Mouse (Mus musculus) liver, adult 2 months (tissue): ENCODE data around the gene Uqcrc2. TPM values are rescaled to one million over a fixed set of nuclear protein-coding genes. Genes with fewer than 3 reads are reported as not detected.

Experiments used
- DNase-seq: peaks from one replicate; pipeline ENCODE4 v3.0.0-alpha.2; 2011; ENCODE audit warnings: low read depth, low spot score; ENCODE audit errors: extremely low read depth
- H3K27ac ChIP-seq: fragments of 200-500 bp; replicated peaks from 2 replicates; pipeline ENCODE4 v1.5.1; 2012; ENCODE audit warnings: low read depth, mild to moderate bottlenecking, control low read depth, inconsistent platforms, low read length; ENCODE audit not compliant: insufficient read depth
- H3K27me3 ChIP-seq: fragments of 200-500 bp; 2 replicates; pipeline ENCODE4 v1.6.1; 2012; ENCODE audit warnings: mild to moderate bottlenecking, moderate library complexity, low read length, inconsistent platforms; ENCODE audit not compliant: control insufficient read depth, insufficient read depth
- H3K36me3 ChIP-seq: fragments of 200-500 bp; 2 replicates; pipeline ENCODE4 v1.6.1; 2012; ENCODE audit warnings: low read length, inconsistent platforms; ENCODE audit not compliant: control insufficient read depth, insufficient read depth
- H3K4me1 ChIP-seq: fragments of 200-500 bp; 2 replicates; pipeline ENCODE4 v1.6.1; 2011; ENCODE audit warnings: low read length; ENCODE audit not compliant: control insufficient read depth, insufficient read depth
- H3K4me3 ChIP-seq: fragments of 200-500 bp; 2 replicates; pipeline ENCODE4 v1.5.1; 2011; ENCODE audit warnings: low read depth, mild to moderate bottlenecking, control low read depth, low read length, moderate library complexity; ENCODE audit not compliant: insufficient read depth
- H3K79me2 ChIP-seq: fragments of 200-500 bp; 2 replicates; pipeline ENCODE4 v1.6.1; 2012; ENCODE audit warnings: inconsistent platforms, mild to moderate bottlenecking, low read length, moderate library complexity; ENCODE audit not compliant: control insufficient read depth, insufficient read depth
- H3K9ac ChIP-seq: fragments of 200-500 bp; 2 replicates; pipeline ENCODE4 v1.6.1; 2012; ENCODE audit warnings: low read depth, mild to moderate bottlenecking, control low read depth, inconsistent platforms, low read length
- CTCF ChIP-seq: fragments of 200-500 bp; IDR thresholded peaks from 2 replicates; pipeline ENCODE4 v1.5.1; 2011; ENCODE audit warnings: low read depth, low read length, control low read depth
- POLR2A ChIP-seq: fragments of 200-500 bp; IDR thresholded peaks from 2 replicates; pipeline ENCODE4 v1.6.1; 2011; ENCODE audit warnings: low read length, control low read depth; ENCODE audit not compliant: insufficient read depth; ENCODE audit errors: extremely low read depth
- WGBS: fragments of 180-500 bp; shearing (Covaris S2); methylation state at CpG from one replicate; pipeline ENCODE4 v1.1.7; 2018; 5-methylcytosine and 5-hydroxymethylcytosine counted together
- polyA plus RNA-seq: library from polyadenylated mRNA; depleted of rRNA; stranded (reverse); fragments of >200 nt; gene quantifications from 2 replicates; pipeline ENCODE4 v1.2.3, GENCODE M21; 2012
- total RNA-seq: library from RNA; depleted of rRNA; stranded (reverse); fragments of >200 nt; gene quantifications from 2 replicates; pipeline ENCODE4 v1.2.3, GENCODE M21; 2014

Uqcrc2 gene
- total and polyA plus RNA-seq, 2 experiments, result 90.8 to 293 TPM

DNA sequence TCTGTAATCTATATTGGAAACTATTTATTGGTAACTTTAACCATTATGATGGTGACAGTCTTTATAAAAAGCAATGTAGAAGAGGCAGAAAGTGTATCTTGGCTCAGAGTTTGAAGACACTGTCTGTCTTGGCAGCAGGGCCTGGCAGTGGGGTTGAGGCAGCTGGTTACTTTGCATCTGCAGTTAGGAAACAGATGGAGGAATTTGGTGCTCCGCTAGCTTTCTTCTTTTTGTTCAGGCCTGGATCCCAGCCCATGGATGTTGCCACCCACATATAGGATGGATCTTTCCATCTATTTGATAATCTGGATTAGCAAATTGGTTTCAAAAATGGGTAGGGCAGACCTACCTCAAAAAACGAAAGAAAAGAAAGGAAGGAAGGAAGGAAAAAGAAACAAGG, 12.9 kb downstream of the Uqcrc2 start:
- TF ChIP-seq CTCF (no peak), POLR2A (no peak)
- Histone ChIP-seq H3K79me2 (no peaks in the 10 kb centered on the region), H3K4me1 (no peaks in the 10 kb centered on the region; the same call in 1 of the 2 replicates), H3K36me3 (peaks cover 76% of the 10 kb centered on the region), H3K27me3 (no peaks in the 10 kb centered on the region), H3K4me3 (no peak overlapping the region), H3K9ac (no peak overlapping the region), H3K27ac (no peak overlapping the region)
- DNase-seq, result no peak
- WGBS, result 81% methylated on average over 2 of the region's 2 CpGs

DNA sequence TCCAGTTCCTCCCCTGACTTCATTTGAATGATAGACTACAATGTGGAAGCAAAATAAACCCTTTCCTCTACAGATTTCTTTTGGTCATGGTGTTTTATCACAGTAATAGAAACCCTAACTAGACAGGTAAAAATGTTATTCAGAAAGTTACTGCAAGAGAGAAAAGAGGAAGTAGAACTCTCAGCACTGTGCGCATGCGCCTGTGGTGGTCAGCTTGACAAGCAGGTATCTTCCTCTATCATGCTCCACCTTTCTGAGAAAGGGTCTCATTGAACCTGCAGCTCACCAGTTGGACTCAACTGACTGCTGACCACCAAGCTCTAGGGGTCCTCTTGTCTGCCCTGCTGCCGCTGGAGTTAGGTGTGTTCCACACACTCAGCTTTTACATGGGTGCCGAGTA, 27.1 kb downstream of the Uqcrc2 start:
- Histone ChIP-seq H3K36me3 (peaks cover 25% of the 10 kb centered on the region), H3K4me1 (no peaks in the 10 kb centered on the region), H3K4me3 (no peak overlapping the region), H3K9ac (no peak overlapping the region), H3K27me3 (no peaks in the 10 kb centered on the region), H3K27ac (no peak overlapping the region), H3K79me2 (no peaks in the 10 kb centered on the region)
- 92% methylated on average over 4 of the region's 4 CpGs for WGBS
- TF ChIP-seq CTCF, result no peak
- TF ChIP-seq POLR2A, result no peak
- DNase-seq, result no peak

DNA sequence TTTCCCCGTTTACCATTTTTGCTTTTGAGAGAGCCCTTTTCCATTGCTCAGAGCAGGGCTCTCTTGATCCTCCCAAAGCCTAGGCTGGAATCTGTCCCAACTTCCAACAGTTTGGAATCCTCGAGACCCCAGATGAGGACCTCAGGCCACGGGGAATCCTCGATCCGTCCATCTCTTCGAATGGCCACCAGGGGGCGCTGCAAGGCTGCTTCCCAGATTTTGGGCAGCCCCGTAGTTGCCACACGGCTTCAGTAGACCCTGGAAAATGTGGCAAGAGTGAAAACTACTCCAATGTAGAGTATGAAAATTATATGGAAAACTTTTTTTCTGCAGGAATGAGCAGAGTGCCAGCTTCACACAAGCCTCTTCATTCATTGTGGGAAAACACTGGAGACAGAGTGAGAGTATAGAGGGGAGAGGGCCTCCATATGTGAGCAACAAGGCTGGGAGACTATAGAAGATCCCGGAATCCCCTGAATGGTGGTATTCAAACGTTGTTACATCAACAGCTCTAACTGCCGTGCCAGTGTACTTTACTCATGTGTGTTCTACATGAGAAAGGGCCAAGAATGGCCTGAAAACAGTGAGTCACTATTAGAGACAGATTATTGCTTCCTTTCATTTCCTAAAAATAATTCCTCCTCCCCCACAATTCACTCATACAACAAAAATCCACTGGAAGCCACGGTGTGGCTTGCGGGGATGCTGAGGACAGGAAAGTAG, 35.3 kb downstream of the Uqcrc2 start, which contains the start of gene Pdzd9:
Pdzd9 (minus strand) TSS at position 191 of the 723 bp plus-strand sequence.
- 20% methylated on average over 14 of the region's 14 CpGs for WGBS
- TF ChIP-seq CTCF (peak; percentile 90), POLR2A (no peak)
- H3K4me3 ChIP-seq, result no peak within 1 kb of the TSS
- H3K27ac ChIP-seq, result no peak within 1 kb of the TSS
- DNase-seq, result no peak
- no peaks in the 10 kb centered on the region for H3K27me3 ChIP-seq
- no peaks in the 10 kb centered on the region for H3K79me2 ChIP-seq
- no peak within 1 kb of the TSS for H3K9ac ChIP-seq
- no peaks in the 10 kb centered on the region; the same call in 1 of the 2 replicates for H3K4me1 ChIP-seq
- H3K36me3 ChIP-seq, result no peaks in the 10 kb centered on the region

GRCm38 (mm10) chr7:120671271-120671670, 36.3 kb downstream of the Uqcrc2 start:
- no peaks in the 10 kb centered on the region for H3K36me3 ChIP-seq
- no peaks in the 10 kb centered on the region for H3K27me3 ChIP-seq
- H3K79me2 ChIP-seq, result no peaks in the 10 kb centered on the region
- no peak for DNase-seq
- no peak overlapping the region for H3K9ac ChIP-seq
- TF ChIP-seq POLR2A (no peak), CTCF (no peak)
- H3K4me1 ChIP-seq, result no peaks in the 10 kb centered on the region; the same call in 1 of the 2 replicates
- 63% methylated on average over 2 of the region's 2 CpGs for WGBS
- H3K4me3 ChIP-seq, result no peak overlapping the region
- H3K27ac ChIP-seq, result no peak overlapping the region

- DNase-seq, result peak; percentile 50
- no peaks in the 10 kb centered on the region for H3K27me3 ChIP-seq
- H3K27ac ChIP-seq, result peak within 1 kb of the TSS; percentile 70
- peaks cover 10% of the 10 kb centered on the region; the same call in 1 of the 2 replicates for H3K79me2 ChIP-seq
- no peaks in the 10 kb centered on the region for H3K36me3 ChIP-seq
- peaks cover 5% of the 10 kb centered on the region for H3K4me1 ChIP-seq
- WGBS, result 1% methylated on average over 44 of the region's 44 CpGs
- TF ChIP-seq CTCF (no peak), POLR2A (no peak)
- peak within 1 kb of the TSS; percentile 81 for H3K9ac ChIP-seq
- peak within 1 kb of the TSS; percentile 87 for H3K4me3 ChIP-seq
Measured at GRCm38 (mm10) chr7:120677001-120677643, 42.1 kb downstream of the Uqcrc2 start, which contains the start of gene Mosmo. Mosmo (plus strand) TSS chr7:120677618.
